Mouse (Mus musculus) gastrocnemius, adult 2 months (tissue): ENCODE results near the gene Vps50. TPM values are rescaled to one million over a fixed set of nuclear protein-coding genes. Genes with fewer than 3 reads are reported as not detected.
"Not testable (repeated sequence)": the region's sequence is repeated elsewhere in the genome, so short reads cannot be mapped to it uniquely, and the experiment has no call there.

Source experiments
- DNase-seq: peaks from one replicate; pipeline ENCODE4 v3.0.0; 2022
- H3K27ac ChIP-seq: fragments of 200-600 bp; 2 replicates; pipeline ENCODE4 v1.8.1; 2022; ENCODE audit warnings: mild to moderate bottlenecking
- H3K4me3 ChIP-seq: fragments of 200-600 bp; 2 replicates; pipeline ENCODE4 v1.8.1; 2022; ENCODE audit warnings: mild to moderate bottlenecking, moderate library complexity
- CTCF ChIP-seq: fragments of 200-600 bp; IDR thresholded peaks from 2 replicates; pipeline ENCODE4 v1.8.1; 2022; ENCODE audit warnings: antibody characterized with exemption, mild to moderate bottlenecking, moderate library complexity
- intact Hi-C: fragments of 180-260 bp; cut with DNase I; formaldehyde crosslinking; loops from one replicate; pipeline ENCODE4 v1.15.1; 2025
- total RNA-seq, 2 experiments: library from RNA; stranded (reverse); gene quantifications; 2 replicates each; pipeline ENCODE4 v1.2.3; 2021

Gene Vps50
- total RNA-seq, 2 experiments from 2014 or later: 21.1 to 21.8 TPM

DNA sequence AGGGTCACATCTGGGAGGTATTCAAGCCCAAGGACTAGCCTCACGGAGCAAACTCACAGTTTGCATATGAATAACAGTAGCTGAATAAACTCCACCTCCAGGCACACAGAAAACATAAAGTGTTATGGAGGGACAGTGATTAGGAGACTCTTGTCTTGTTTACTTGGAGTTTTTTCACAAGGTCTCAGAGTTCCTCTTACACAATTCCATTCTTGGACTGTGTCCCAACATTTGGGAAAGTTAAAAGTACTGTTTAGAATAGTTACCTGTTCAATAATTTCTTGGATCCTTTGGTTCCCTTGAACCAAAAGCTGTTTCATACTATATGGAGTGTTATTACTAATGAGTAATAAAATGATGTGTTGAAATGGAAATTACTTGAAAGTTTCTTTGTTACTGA lies 46.8 kb downstream of the Vps50 start:
- TF ChIP-seq CTCF: no peak
- H3K4me3 ChIP-seq: no peak overlapping the region
- DNase-seq: no peak
- intact Hi-C loops: no loop called here
- H3K27ac ChIP-seq: no peak overlapping the region

DNA sequence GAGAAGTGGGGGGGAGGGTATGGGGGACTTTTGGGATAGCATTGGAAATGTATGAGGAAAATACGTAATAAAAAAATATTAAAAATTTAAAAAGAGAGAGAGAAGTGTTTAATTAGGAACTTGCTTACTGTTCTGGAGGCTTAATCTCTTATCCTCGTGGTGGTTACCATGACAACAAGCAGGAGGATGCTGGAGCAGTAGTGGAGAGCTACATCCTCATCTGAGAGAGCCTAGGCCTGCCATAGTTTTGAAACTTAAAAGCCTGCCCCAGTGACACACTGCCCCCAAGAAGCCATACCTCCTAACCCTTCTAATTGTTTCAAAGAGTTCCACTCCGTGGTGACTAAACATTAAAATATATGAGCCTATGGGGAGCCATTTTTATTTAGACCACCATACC lies 50.8 kb downstream of the Vps50 start:
- TF ChIP-seq CTCF: no peak
- no peak for DNase-seq
- intact Hi-C loops: no loop called here
- Histone ChIP-seq H3K27ac (no peak overlapping the region), H3K4me3 (no peak overlapping the region)

DNA sequence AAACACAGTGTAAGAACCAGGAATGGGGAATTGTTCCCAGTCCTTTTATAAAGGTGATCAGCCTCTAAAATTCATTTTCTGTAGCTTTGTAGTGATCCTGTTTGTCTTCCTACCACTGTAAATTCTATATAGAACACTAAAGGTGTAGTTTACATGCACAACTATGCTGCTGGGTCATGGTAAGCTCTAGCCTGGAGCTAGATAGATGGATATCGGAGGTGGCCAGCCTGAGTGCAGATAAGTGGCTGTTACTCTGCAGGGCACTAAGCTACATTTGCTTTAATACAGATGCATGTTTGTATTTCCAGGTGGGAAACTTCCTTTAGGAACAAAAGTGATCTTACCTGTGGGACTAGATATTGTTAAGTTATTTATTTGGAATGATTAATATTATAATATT lies 51.8 kb downstream of the Vps50 start:
- DNase-seq: no peak
- H3K4me3 ChIP-seq: no peak overlapping the region
- intact Hi-C loops: no loop called here
- no peak for TF ChIP-seq CTCF
- no peak overlapping the region for H3K27ac ChIP-seq

DNA sequence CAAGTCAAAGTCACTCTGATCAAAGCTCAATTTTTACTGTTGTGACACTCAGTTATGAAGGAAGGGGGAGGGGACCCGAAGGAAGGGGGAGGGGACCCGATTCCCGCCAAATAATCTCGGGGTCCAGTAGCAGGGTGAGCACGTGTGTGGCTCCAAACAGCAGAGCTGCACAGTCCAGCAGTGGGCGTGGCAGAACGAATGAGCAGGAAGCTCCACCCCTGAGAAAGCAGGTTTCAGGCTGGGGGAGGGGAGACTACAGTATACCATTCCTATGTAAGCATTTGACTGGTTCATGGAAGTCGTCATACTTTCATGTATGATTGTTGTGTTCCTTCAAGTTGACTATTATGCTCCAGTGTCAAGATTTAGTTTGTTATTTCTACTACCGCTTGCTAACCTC lies 54.5 kb downstream of the Vps50 start:
- DNase-seq, intact Hi-C loops, H3K27ac ChIP-seq, H3K4me3 ChIP-seq: not testable (repeated sequence)

DNA sequence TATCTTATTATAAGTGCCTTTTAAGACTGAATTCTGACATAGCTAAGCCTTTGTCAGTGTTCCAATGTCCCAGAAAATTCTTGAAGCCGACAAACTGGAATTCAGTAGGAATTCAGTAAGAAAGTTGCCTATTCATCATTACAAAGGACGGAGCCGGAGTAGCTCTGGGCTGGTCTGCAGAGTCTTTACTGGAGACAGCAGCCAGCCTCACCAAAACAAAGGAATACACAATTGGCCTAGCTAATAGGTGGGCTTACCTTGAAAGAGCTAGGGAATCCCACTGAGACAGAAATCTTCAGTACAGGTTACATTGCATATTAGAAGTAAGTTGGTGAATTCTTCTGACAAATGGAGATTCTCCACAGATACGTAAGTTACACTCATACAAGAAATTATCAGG lies 59.0 kb downstream of the Vps50 start:
- TF ChIP-seq CTCF: no peak
- Histone ChIP-seq H3K4me3 (no peak overlapping the region), H3K27ac (no peak overlapping the region)
- DNase-seq: no peak
- intact Hi-C loops: no loop called here

DNA sequence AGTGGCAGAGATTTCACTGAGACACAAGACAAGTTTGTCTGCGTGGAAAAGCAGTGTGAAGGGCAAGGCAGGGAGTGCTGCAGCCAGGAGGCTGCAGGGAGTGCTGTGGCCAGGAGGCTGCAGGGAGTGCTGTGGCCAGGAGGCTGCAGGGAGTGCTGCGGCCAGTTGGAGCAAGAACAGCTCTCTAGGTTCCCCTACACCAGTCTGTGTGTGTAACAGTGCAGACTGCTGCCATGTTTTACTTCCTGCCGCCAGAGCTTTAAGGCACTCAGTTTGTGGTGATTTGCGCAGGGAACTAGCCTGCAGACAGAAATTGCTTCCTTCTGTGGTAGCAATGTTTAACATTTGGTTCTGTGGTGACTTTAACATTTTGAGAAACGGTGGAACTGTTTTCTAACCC lies 61.8 kb downstream of the Vps50 start:
- no peak overlapping the region for H3K27ac ChIP-seq
- intact Hi-C loops: no loop called here
- TF ChIP-seq CTCF: no peak
- DNase-seq: no peak
- H3K4me3 ChIP-seq: no peak overlapping the region

DNA sequence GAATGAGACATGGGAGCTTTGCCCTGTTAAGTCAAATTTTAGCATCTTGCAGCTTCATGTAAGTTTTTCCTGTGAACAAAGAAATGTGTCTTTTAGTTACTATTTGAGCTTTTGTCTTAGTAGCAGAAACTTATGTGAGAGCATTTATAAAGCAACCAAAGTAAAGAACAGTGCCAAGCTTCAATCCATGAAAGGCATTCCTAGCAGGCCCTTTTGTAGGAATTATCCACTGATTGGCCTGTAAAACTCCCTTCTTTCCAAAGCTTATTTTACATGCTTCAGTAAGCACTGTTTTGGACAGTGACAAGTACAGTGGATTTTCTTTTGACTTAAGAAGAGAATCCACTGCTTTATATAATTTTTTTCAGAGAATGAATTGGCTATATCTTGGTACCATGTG lies 64.1 kb downstream of the Vps50 start:
- H3K4me3 ChIP-seq: no peak overlapping the region

DNA sequence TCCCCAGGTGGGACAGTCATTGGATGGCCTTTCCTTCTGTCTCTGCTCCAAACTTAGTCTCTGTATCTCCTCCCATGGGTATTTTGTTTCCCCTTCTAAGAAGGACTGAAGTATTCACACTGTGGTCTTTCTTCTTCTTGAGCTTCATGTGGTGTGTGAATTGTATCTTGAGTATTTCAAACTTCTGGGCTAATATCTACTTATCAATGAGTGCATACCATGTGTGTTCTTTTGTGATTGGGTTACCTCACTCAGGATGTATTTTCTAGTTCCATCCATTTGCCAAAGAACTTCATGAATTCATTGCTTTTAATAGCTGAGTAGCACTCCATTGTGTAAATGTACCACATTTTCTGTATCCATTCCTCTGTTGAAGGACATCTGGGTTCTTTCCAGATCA lies 65.9 kb downstream of the Vps50 start:
- DNase-seq, H3K4me3 ChIP-seq, intact Hi-C loops, H3K27ac ChIP-seq: not testable (repeated sequence)

More for the DNA sequence above, 64.1 kb downstream of the Vps50 start:
- intact Hi-C loops: no loop called here
- H3K27ac ChIP-seq: no peak overlapping the region
- TF ChIP-seq CTCF: no peak
- no peak for DNase-seq

DNA sequence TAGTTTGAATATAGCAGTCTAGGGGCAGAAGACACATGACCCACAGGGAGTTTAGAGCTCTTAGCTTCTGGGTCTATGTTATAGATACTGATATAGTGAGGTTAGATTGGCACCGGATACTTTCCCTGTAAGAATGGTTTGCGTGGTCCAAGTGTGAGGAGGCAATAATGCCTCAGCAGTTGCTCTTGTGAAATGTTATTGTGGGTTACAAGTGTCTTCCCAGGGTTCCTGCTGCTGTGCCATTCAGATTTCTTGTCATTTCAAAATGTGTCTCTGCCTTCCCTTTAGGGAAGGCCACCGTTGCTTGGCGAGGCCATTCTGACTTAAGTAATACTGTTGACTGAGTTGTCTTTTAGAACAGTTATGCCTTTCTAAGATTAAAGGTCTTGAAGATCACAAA lies 66.8 kb downstream of the Vps50 start:
- intact Hi-C loops: no loop called here
- TF ChIP-seq CTCF: no peak
- Histone ChIP-seq H3K4me3 (no peak overlapping the region), H3K27ac (no peak overlapping the region)
- DNase-seq: no peak

DNA sequence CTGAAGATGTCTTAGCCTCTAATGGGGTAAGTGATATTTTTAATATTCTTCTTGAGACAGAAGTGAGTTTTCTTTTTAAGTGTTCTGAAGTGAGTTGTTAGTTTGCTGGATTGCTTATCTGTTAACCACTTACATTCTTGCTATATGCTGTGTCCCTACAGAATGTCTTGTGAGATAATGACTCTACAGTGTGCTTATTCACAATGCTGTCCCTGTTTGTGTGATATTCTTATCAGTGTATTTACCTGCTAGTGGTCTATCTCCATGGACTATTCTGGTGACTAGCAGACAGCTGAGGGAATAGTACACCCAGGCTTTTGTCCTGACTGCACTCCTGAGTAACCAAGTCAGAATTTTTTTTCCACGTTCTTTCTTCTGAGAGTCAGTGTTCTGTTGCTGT lies 67.5 kb downstream of the Vps50 start:
- no peak for DNase-seq
- intact Hi-C loops: no loop called here
- TF ChIP-seq CTCF: no peak
- Histone ChIP-seq H3K27ac (no peak overlapping the region), H3K4me3 (no peak overlapping the region)

DNA sequence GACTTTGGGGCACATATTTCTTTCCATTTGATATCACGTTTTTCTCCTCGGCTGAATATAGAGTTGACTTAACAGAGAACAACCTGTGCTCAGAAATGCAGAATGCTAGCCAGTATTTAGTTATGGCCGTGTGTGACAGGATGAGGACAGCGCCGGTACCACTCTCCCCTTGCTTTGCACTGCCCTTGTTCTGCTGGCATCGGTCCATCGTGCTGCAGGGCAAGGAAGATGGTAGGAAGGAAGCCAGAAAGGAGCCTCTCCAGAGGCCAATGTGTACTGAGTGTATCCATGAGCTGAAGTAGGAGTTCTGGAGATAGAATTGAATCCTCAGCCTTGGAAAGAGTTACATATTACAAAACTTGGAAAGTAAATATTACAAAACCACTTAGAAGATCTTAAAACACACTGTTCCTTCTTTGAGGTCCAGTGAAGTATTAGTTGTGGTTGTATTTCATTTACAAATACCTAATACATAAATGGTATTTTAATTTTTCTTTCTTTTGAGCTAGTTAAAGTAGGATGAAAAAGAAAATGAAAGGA lies 69.0 kb downstream of the Vps50 start:
- H3K27ac ChIP-seq: no peak overlapping the region
- TF ChIP-seq CTCF: no peak
- no peak overlapping the region for H3K4me3 ChIP-seq
- DNase-seq: no peak
- intact Hi-C loops: no loop called here

DNA sequence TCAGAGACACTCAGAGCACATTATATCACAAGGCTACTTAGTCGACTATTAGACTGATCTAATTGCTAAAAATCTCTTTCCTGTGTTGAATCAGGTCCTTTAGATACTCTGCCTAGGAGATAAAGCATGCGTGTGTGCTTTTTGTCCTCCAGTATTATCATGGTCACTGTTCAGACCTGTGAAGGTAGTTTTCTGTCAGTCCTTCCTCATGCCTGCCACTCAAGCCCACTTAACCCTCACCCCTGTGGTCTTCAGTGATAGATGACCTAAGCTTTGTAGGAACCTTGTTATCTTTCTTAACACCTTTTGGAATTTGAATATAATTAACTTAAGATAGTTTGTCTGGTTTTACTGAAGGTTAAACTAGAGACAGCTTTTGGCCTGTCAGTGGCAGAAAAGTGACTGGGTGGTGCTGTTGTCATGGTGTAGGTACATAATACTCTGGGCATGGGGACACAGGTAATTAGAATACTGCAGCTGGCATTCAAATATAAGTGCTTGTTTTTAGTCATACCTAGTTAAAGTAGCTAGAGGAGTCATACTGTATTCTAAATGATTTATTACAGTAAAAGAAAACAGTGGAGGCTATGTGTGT lies 74.1 kb downstream of the Vps50 start:
- DNase-seq: no peak
- H3K4me3 ChIP-seq: no peak overlapping the region
- TF ChIP-seq CTCF: no peak
- intact Hi-C loops: no loop called here
- H3K27ac ChIP-seq: no peak overlapping the region

DNA sequence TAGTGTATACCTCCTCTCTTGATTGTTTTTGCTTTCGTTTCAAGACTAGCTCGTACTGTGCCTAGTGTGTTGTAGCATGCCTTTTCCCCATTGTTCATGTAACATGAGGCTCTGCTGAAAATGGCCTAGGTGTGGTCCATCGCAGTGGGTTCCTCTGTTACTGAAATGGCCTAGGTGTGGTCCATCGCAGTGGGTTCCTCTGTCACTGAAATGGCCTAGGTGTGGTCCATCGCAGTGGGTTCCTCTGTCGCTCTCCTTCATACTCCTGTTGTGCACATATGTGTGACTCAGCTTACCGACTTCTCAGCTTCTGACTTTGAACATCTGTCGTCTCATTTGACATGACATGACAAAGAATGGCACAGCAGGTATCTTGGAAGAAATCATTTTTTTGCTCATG lies 75.6 kb downstream of the Vps50 start:
- no peak overlapping the region for H3K4me3 ChIP-seq
- H3K27ac ChIP-seq: no peak overlapping the region
- no peak for TF ChIP-seq CTCF
- intact Hi-C loops: no loop called here
- no peak for DNase-seq

DNA sequence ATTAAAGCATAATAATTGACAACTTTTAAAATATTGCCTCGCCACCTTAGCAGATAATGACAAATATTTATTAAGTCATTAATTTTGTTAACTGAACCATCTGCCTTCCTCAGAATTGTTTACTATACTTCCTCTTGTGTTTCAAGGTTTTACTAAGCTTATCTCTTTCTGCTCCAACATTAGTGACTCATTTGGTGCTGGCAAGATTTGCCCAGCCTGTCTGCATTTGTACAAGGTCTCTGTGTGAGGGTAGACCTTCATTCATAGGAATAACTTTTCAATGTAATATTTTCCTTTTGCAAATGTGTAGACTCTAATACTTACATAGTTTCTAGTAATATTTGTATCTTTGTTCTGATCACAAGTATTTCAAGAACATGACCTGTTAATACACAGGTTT lies 87.2 kb downstream of the Vps50 start:
- TF ChIP-seq CTCF: no peak
- Histone ChIP-seq H3K4me3 (no peak overlapping the region), H3K27ac (no peak overlapping the region)
- intact Hi-C loops: no loop called here
- no peak for DNase-seq
